Mouse (Mus musculus) cerebellum, adult 2 months (tissue): ENCODE measurements around the gene Slc7a1. TPM values are rescaled to one million over a fixed set of nuclear protein-coding genes. Genes with fewer than 3 reads are reported as not detected.

Source experiments
- DNase-seq, 2 experiments: peaks; one replicate each; pipeline ENCODE4 v3.0.0; 2021
- H3K27ac ChIP-seq: fragments of 200-500 bp; 2 replicates; pipeline ENCODE4 v1.5.1; 2012; ENCODE audit warnings: low read length, control low read depth, inconsistent platforms; ENCODE audit not compliant: insufficient read depth
- H3K27me3 ChIP-seq: fragments of 200-500 bp; 2 replicates; pipeline ENCODE4 v1.6.1; 2012; ENCODE audit warnings: inconsistent platforms, mild to moderate bottlenecking, low read length, moderate library complexity; ENCODE audit not compliant: control insufficient read depth, insufficient read depth
- H3K4me1 ChIP-seq: fragments of 200-500 bp; 2 replicates; pipeline ENCODE4 v1.6.1; 2011; ENCODE audit warnings: low read length; ENCODE audit not compliant: control insufficient read depth, insufficient read depth
- H3K4me3 ChIP-seq: fragments of 200-500 bp; replicated peaks from 2 replicates; pipeline ENCODE3; 2011; ENCODE audit warnings: mild to moderate bottlenecking, low read depth, low read length, control low read depth; ENCODE audit not compliant: insufficient read depth
- CTCF ChIP-seq: fragments of 200-500 bp; IDR thresholded peaks from 2 replicates; pipeline ENCODE4 v1.5.1; 2011; ENCODE audit warnings: low read depth, mild to moderate bottlenecking, control low read depth, low read length, moderate library complexity, borderline replicate concordance; ENCODE audit not compliant: insufficient read depth
- POLR2A ChIP-seq: fragments of 200-500 bp; IDR thresholded peaks from 2 replicates; pipeline ENCODE4 v1.6.1; 2011; ENCODE audit warnings: low read length, control low read depth, borderline replicate concordance; ENCODE audit not compliant: insufficient read depth
- WGBS: fragments of 180-500 bp; shearing (Covaris S2); methylation state at CpG from one replicate; pipeline ENCODE4 v1.1.7; 2018; 5-methylcytosine and 5-hydroxymethylcytosine counted together
- polyA plus RNA-seq: library from polyadenylated mRNA; depleted of rRNA; stranded (reverse); fragments of >200 nt; gene quantifications from 2 replicates; pipeline ENCODE4 v1.2.3, GENCODE M21; 2012

Slc7a1 gene
- polyA plus RNA-seq, 1 experiment = 10.7 TPM

DNA sequence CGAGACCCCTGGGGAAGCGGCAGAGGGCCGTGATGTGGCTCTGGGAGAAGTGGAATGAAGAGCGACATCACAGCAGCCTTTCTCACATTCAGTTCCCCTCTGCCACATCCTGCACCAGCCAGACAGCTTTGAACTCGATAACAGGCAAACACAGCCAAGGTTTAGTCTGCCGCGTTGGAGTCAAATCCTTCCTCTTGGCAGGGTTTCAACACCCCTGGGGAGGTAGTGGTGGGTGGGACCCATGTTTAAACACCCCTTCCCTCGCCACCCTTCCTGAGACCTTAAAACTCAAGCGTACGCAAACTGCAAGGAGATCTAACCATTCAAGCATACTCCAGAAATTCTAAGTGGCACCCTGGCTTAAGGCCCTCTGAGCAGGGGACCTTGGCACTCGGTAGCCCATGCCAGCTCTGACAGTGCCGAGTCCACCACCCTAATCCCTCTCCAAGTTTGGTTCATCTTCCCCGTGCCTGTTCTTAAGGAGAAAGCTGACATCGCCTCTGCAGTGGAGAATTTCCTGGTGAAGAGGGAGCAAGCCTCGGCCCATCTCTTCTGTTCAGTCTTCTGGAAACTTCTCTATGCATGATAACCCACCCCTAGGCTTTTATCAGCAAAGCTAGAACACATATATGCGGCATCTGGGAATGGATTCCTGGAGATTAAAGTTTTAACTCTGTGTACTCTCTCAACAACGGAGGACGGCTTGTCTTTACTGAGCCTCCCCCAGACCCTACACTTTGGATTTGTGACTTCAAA is 11.3 kb downstream of the Slc7a1 start:
- no peak for TF ChIP-seq CTCF
- no peak for TF ChIP-seq POLR2A
- Histone ChIP-seq H3K4me1 (peaks cover 18% of the 10 kb centered on the region), H3K27me3 (no peaks in the 10 kb centered on the region), H3K4me3 (no peak overlapping the region), H3K27ac (no peak overlapping the region)
- 48% methylated on average over 18 of the region's 18 CpGs for WGBS
- DNase-seq = no peak

DNA sequence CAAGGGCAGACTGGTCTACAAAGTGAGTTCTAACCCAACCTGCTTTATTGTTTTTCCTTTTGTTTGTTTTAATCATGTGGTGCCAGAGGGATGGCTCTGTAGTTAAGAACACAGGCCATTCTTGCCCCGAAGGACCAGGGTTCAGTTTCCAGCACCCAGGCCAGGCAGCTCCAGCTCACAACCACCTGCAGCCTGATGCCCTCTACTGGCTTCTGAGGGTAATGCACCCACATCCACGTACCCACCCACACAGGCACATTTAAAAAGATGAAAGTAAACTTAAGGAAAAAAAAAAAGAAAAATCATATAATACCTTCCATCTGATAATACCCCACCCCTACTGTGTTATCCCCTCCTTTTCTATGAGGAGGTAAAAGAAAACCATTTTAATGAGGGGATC is 11.9 kb downstream of the Slc7a1 start:
- Histone ChIP-seq H3K27me3 (no peaks in the 10 kb centered on the region), H3K4me1 (peaks cover 18% of the 10 kb centered on the region), H3K27ac (no peak overlapping the region), H3K4me3 (no peak overlapping the region)
- DNase-seq = no peak
- 96% methylated on average over 2 of the region's 2 CpGs for WGBS
- TF ChIP-seq CTCF (peak; percentile 31; the same call in 1 of the 2 replicates), POLR2A (no peak)

DNA sequence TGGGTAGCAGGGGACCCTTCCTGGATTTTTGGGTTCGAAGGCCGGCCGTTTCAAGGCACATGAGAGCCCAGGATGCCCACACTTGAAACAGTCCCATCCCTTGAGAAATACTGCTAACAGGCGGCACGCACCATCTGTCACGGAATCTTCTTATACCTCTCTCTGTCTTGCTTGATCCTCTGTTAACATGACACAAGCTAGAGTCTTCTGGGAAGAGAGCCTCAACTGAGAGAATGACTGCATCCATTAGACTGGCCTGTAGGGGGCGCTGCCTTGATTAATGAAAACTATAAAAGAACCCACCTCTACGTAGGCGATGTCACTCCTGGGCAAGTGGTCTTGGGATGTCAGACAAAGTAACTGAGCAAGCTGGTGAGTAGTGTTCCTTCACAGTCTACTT is 13.2 kb downstream of the Slc7a1 start:
- peaks cover 18% of the 10 kb centered on the region for H3K4me1 ChIP-seq
- no peaks in the 10 kb centered on the region for H3K27me3 ChIP-seq
- H3K27ac ChIP-seq = no peak overlapping the region
- TF ChIP-seq CTCF (peak; percentile 18; the same call in 1 of the 2 replicates), POLR2A (no peak)
- H3K4me3 ChIP-seq = no peak overlapping the region
- DNase-seq = no peak
- WGBS = 71% methylated on average over 9 of the region's 9 CpGs

DNA sequence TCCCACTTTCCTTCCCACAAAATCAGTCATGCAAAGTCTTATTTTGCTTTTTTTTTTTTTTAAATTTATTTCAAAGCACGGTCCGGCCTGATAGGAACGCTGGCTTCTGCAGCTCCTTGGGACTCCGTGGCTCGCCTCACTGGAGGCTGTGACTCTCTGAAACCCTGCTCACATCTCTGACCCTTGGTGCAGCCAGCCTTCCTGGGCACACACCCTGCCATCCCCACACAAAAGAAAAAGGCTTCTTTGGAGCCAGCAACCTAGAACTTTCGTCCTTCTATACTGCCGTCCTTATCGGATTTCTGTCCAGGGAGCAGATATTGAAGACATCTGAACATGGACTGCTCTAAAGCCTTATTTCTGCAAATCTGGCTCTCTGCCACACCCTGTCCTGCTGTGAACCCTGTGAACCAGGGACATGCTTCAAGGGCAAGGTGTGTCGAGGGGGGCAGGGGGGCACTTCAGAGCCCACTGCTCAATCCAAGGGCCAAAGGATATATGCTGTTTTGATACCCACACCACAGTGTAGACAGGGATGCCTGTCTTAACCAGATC is 15.1 kb downstream of the Slc7a1 start:
- Histone ChIP-seq H3K27ac (no peak overlapping the region), H3K4me1 (peaks cover 18% of the 10 kb centered on the region), H3K27me3 (no peaks in the 10 kb centered on the region), H3K4me3 (no peak overlapping the region)
- WGBS = 46% methylated on average over 9 of the region's 9 CpGs
- TF ChIP-seq POLR2A (no peak), CTCF (no peak)
- no peak for DNase-seq

DNA sequence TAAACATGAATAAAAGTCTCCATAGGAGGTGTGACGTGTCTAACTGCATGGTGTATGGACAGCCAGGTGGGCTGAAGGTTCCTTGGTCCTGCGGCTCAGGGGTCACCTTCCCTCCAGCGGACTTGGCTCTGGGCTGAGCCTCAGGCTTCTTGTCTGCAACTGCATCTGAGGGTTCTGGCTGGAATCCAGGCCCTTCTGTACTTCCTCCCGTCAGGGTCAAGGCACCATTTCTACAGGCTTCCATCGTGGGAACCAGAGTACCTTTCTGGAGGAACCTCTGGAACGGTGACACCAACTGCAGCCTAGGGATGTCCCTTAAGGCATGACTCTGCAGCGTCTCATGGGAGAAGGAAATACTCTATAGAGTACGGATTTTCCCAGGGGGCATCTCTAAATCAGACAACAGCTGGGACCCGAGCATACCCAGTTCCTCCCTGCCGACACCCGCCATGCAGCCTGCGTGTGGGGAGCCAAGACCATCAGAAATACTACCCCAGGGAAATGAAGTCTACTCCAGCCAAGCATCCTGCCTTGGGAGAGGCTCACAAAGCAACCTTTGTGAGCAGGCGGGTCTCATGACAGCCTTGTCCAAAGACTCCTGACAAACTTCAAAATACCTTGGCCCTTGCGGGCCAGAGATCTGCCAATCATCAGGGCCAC is 15.7 kb downstream of the Slc7a1 start:
- Histone ChIP-seq H3K27ac (no peak overlapping the region), H3K4me1 (peaks cover 18% of the 10 kb centered on the region), H3K27me3 (no peaks in the 10 kb centered on the region), H3K4me3 (no peak overlapping the region)
- 46% methylated on average over 14 of the region's 14 CpGs for WGBS
- no peak for DNase-seq
- TF ChIP-seq POLR2A (no peak), CTCF (no peak)

DNA sequence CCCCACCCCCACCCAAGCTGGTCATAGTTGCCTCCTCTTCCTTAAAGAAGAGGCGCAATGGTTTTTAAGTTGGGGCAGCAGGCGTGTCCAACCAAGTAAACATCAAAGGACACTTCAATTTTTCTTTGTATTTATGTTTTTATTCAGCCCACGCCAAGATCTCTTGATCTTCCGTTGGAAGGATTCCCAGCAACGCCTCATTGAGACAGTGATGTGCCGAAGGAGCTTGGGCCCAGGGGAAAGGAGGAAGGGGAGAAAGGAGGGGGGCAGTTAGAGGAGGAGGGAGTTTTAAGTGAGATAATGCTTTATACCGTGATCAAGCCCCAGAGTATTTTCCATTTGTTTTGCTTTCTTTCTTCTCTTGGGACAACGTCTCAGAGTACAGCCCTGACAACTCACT is 18.6 kb downstream of the Slc7a1 start:
- Histone ChIP-seq H3K4me3 (no peak overlapping the region), H3K27me3 (no peaks in the 10 kb centered on the region), H3K27ac (no peak overlapping the region), H3K4me1 (peaks cover 9% of the 10 kb centered on the region)
- TF ChIP-seq CTCF (no peak), POLR2A (no peak)
- WGBS = 53% methylated on average over 8 of the region's 8 CpGs
- no peak for DNase-seq

DNA sequence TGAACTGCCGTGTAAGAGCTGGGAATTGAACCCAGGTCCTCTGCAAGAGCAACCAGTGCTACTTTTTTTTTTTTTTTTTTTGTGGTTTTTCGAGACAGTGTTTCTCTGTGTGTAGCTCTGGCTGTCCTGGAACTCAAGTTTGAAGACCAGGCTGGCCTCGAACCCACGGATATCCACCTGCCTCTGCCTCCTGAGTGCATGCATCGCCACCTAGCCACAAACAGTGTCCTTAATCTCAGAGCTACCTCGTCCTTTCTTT is 19.5 kb downstream of the Slc7a1 start:
- no peaks in the 10 kb centered on the region for H3K27me3 ChIP-seq
- WGBS = 94% methylated on average over 6 of the region's 6 CpGs

More for the DNA sequence above, 19.5 kb downstream of the Slc7a1 start:
- no peak for DNase-seq
- peaks cover 6% of the 10 kb centered on the region; the same call in 1 of the 2 replicates for H3K4me1 ChIP-seq
- H3K27ac ChIP-seq = no peak overlapping the region
- H3K4me3 ChIP-seq = no peak overlapping the region
- TF ChIP-seq POLR2A = no peak
- no peak for TF ChIP-seq CTCF
